Mouse (Mus musculus) heart, embryonic 14.5 days (tissue): ENCODE results near the gene 9530068E07Rik. TPM values are rescaled to one million over a fixed set of nuclear protein-coding genes. Genes with fewer than 3 reads are reported as not detected.
A peak's percentile ranks its signal among the peaks of the same experiment; 100 is the strongest.

ENCODE experiments used
- ATAC-seq: fragments of 200-750 bp; cut with Nextera tagmentation; 2 replicates; pipeline ENCODE4 v1.8.0; 2017; ENCODE audit warnings: low read depth, moderate TSS enrichment; ENCODE audit not compliant: insufficient number of reproducible peaks, insufficient read depth, low FRiP score
- H3K27ac ChIP-seq, 2 experiments: fragments of 200-500 bp in 1 of 2; fragments of 300-500 bp in 1 of 2; sonication (generic) in 1 of 2; replicated peaks in 1 of 2; 2 replicates each; pipeline ENCODE4 v1.5.1; 2012 to 2014; ENCODE audit warnings: low read depth in 2 of 2, low read length in 2 of 2, control low read depth in 1 of 2, mild to moderate bottlenecking in 1 of 2, mixed read lengths in 1 of 2; ENCODE audit not compliant: control insufficient read depth in 1 of 2, insufficient read depth in 1 of 2
- H3K27me3 ChIP-seq: fragments of 300-500 bp; sonication (generic); 2 replicates; pipeline ENCODE4 v1.6.1; 2014; ENCODE audit warnings: mild to moderate bottlenecking, low read length, control low read depth; ENCODE audit not compliant: control insufficient read depth, insufficient read depth
- H3K36me3 ChIP-seq: fragments of 300-500 bp; sonication (generic); 2 replicates; pipeline ENCODE4 v1.6.1; 2014; ENCODE audit warnings: mild to moderate bottlenecking, control low read depth, low read length, mixed read lengths; ENCODE audit not compliant: control insufficient read depth, insufficient read depth
- H3K4me1 ChIP-seq, 2 experiments: fragments of 200-500 bp in 1 of 2; fragments of 300-500 bp in 1 of 2; sonication (generic) in 1 of 2; 2 replicates each; pipeline ENCODE4 v1.6.1; 2012 to 2014; ENCODE audit warnings: low read length in 2 of 2, control low read depth in 1 of 2, mixed read lengths in 1 of 2; ENCODE audit not compliant: control insufficient read depth in 2 of 2, insufficient read depth in 2 of 2
- H3K4me2 ChIP-seq: fragments of 300-500 bp; sonication (generic); 2 replicates; pipeline ENCODE4 v1.6.1; 2014; ENCODE audit warnings: mild to moderate bottlenecking, low read length
- H3K4me3 ChIP-seq, 2 experiments: fragments of 200-500 bp in 1 of 2; fragments of 300-500 bp in 1 of 2; sonication (generic) in 1 of 2; 2 replicates each; pipeline ENCODE4 v1.5.1; 2012 to 2014; ENCODE audit warnings: low read length in 2 of 2, mild to moderate bottlenecking in 2 of 2, control low read depth in 1 of 2, low read depth in 1 of 2, moderate library complexity in 1 of 2; ENCODE audit not compliant: control insufficient read depth in 1 of 2, insufficient read depth in 1 of 2
- H3K9ac ChIP-seq: fragments of 300-500 bp; sonication (generic); 2 replicates; pipeline ENCODE4 v1.6.1; 2014; ENCODE audit warnings: mild to moderate bottlenecking, low read length
- H3K9me3 ChIP-seq: fragments of 300-500 bp; sonication (generic); 2 replicates; pipeline ENCODE4 v1.6.1; 2016; ENCODE audit warnings: low read length, control low read depth; ENCODE audit not compliant: control insufficient read depth
- WGBS: fragments of 180-500 bp; shearing (Covaris S2); extraction: QIAGEN DNeasy Blood & Tissue Kit; methylation state at CpG from one replicate; pipeline ENCODE4 v1.1.7; 2014; 5-methylcytosine and 5-hydroxymethylcytosine counted together
- polyA plus RNA-seq: library from polyadenylated mRNA; unstranded; fragments of >200 nt; fragmentation: Nextera tagmentation; extraction: Ambion mirVana; gene quantifications from 2 replicates; pipeline ENCODE4 v1.2.1, GENCODE M21; 2014

The 9530068E07Rik gene
- polyA plus RNA-seq, 1 experiment from 2014 or later: 235 TPM

GRCm38 (mm10) chr11:52365143-52365542 lies 31.1 kb upstream of the 9530068E07Rik start:
- peak overlapping the region; percentile 69 for H3K9ac ChIP-seq
- H3K27ac ChIP-seq: peak overlapping the region; percentile 91 to 93
- H3K27me3 ChIP-seq: no peaks in the 10 kb centered on the region
- peaks cover 8% of the 10 kb centered on the region for H3K36me3 ChIP-seq
- no peaks in the 10 kb centered on the region for H3K9me3 ChIP-seq
- ATAC-seq: peak; percentile 4; the same call in 1 of the 2 replicates
- WGBS: 54% methylated on average over 1 of the region's 1 CpGs
- peak overlapping the region; percentile 92 for H3K4me2 ChIP-seq
- H3K4me3 ChIP-seq: peak overlapping the region in 1 of 2 experiments; percentile 16; a peak in 1 of 4 replicates
- H3K4me1 ChIP-seq: peaks cover 34 to 77% of the 10 kb centered on the region in 2 experiments

GRCm38 (mm10) chr11:52366358-52366757 lies 29.9 kb upstream of the 9530068E07Rik start:
- Histone ChIP-seq H3K4me1 (peaks cover 43 to 88% of the 10 kb centered on the region in 2 experiments), H3K9me3 (no peaks in the 10 kb centered on the region), H3K4me3 (no peak overlapping the region), H3K9ac (no peak overlapping the region), H3K4me2 (0 out of 2 replicates have a peak overlapping the region, but pooled peaks have one; percentile 12), H3K27ac (no peak overlapping the region), H3K36me3 (peaks cover 8% of the 10 kb centered on the region), H3K27me3 (no peaks in the 10 kb centered on the region)
- WGBS: 60% methylated on average over 5 of the region's 5 CpGs
- ATAC-seq: no peak

GRCm38 (mm10) chr11:52368176-52368985 lies 27.8 kb upstream of the 9530068E07Rik start:
- ATAC-seq: no peak
- H3K4me2 ChIP-seq: no peak overlapping the region
- peaks cover 8% of the 10 kb centered on the region for H3K36me3 ChIP-seq
- no peaks in the 10 kb centered on the region for H3K9me3 ChIP-seq
- H3K4me3 ChIP-seq: no peak overlapping the region
- 60% methylated on average over 10 of the region's 10 CpGs for WGBS
- peaks cover 37 to 77% of the 10 kb centered on the region in 2 experiments for H3K4me1 ChIP-seq
- no peak overlapping the region; the same call in 1 of the 2 replicates for H3K9ac ChIP-seq
- H3K27me3 ChIP-seq: no peaks in the 10 kb centered on the region
- H3K27ac ChIP-seq: peak overlapping the region in 1 of 2 experiments; percentile 86; a peak in 2 of 4 replicates

GRCm38 (mm10) chr11:52369252-52370134 lies 26.7 kb upstream of the 9530068E07Rik start:
- Histone ChIP-seq H3K27ac (peak overlapping the region; percentile 76 to 86; a peak in 3 of 4 replicates), H3K36me3 (peaks cover 17% of the 10 kb centered on the region), H3K4me2 (no peak overlapping the region), H3K27me3 (no peaks in the 10 kb centered on the region), H3K9ac (no peak overlapping the region), H3K9me3 (no peaks in the 10 kb centered on the region), H3K4me1 (peaks cover 30 to 67% of the 10 kb centered on the region in 2 experiments), H3K4me3 (no peak overlapping the region)
- ATAC-seq: no peak
- 84% methylated on average over 9 of the region's 9 CpGs for WGBS

GRCm38 (mm10) chr11:52370135-52370452 lies 26.1 kb upstream of the 9530068E07Rik start:
- peak overlapping the region; percentile 76 to 86 for H3K27ac ChIP-seq
- no peak overlapping the region for H3K4me3 ChIP-seq
- H3K9ac ChIP-seq: no peak overlapping the region
- 88% methylated on average over 2 of the region's 2 CpGs for WGBS
- no peaks in the 10 kb centered on the region for H3K27me3 ChIP-seq
- H3K9me3 ChIP-seq: no peaks in the 10 kb centered on the region
- peaks cover 23% of the 10 kb centered on the region for H3K36me3 ChIP-seq
- no peak for ATAC-seq
- H3K4me2 ChIP-seq: peak overlapping the region; percentile 25; the same call in 1 of the 2 replicates
- H3K4me1 ChIP-seq: peaks cover 28 to 63% of the 10 kb centered on the region in 2 experiments

GRCm38 (mm10) chr11:52370538-52370937 lies 25.7 kb upstream of the 9530068E07Rik start:
- Histone ChIP-seq H3K4me2 (peak overlapping the region; percentile 25), H3K4me1 (peaks cover 28 to 58% of the 10 kb centered on the region in 2 experiments), H3K36me3 (peaks cover 27% of the 10 kb centered on the region), H3K27me3 (no peaks in the 10 kb centered on the region), H3K27ac (peak overlapping the region; percentile 76 to 86), H3K4me3 (no peak overlapping the region), H3K9ac (0 out of 2 replicates have a peak overlapping the region, but pooled peaks have one; percentile 34), H3K9me3 (no peaks in the 10 kb centered on the region)
- peak; percentile 65 for ATAC-seq
- WGBS: 6% methylated on average over 2 of the region's 2 CpGs

- Histone ChIP-seq H3K9ac (no peak overlapping the region), H3K27ac (0 out of 4 replicates have a peak overlapping the region, but pooled peaks of 1 of the 2 experiments have one; percentile 24), H3K4me1 (peaks cover 15 to 32% of the 10 kb centered on the region in 2 experiments), H3K27me3 (no peaks in the 10 kb centered on the region), H3K4me2 (no peak overlapping the region), H3K4me3 (no peak overlapping the region), H3K9me3 (no peaks in the 10 kb centered on the region), H3K36me3 (peaks cover 55% of the 10 kb centered on the region)
- 86% methylated on average over 7 of the region's 7 CpGs for WGBS
- no peak for ATAC-seq
These were observed 22.4 kb upstream of the 9530068E07Rik start for GRCm38 (mm10) chr11:52373841-52374240.
